ENCODE assay signal across 7 mouse cellular contexts in genomic region chr16:9994951-9995813, GRCm38 (mm10). TPM values are rescaled to one million over a fixed set of nuclear protein-coding genes. Genes with fewer than 3 reads are reported as not detected.
DNase-seq lines count a peak whose midpoint lies in the region; ATAC-seq lines count a peak whose summit lies in the region.

Gene Grin2a (minus strand): TSS chr16:9995560.

- no peak for DNase-seq in liver
- peak; percentile 75 to 85 for DNase-seq in cerebellum, postnatal 14 days
- peak; percentile 59 for DNase-seq in hindbrain, embryonic 10.5 days (ENCODE audit: low spot score)
- peak; percentile 55 for DNase-seq in limb, embryonic 11.5 days (ENCODE audit: low spot score)
- DNase-seq in right cerebral cortex, postnatal 25 days: peak; percentile 79
- no peak for DNase-seq in thymus, adult 18-20 months

- H3K9ac ChIP-seq in liver, embryonic 12.5 days: no peak within 1 kb of the TSS
- no peak within 1 kb of the TSS for H3K9ac ChIP-seq in limb, embryonic 11.5 days (ENCODE audit: low read length)

- WGBS in liver, embryonic 12.5 days (ENCODE audit: insufficient replicate concordance): 4% methylated on average over 66 of the region's 69 CpGs
- WGBS in hindbrain, embryonic 10.5 days: under 1% methylated on average over 69 of the region's 69 CpGs
- WGBS in limb, embryonic 11.5 days: under 1% methylated on average over 69 of the region's 69 CpGs

- H3K4me3 ChIP-seq in liver, embryonic 12.5 days: peak within 1 kb of the TSS; percentile 26
- H3K4me3 ChIP-seq in hindbrain, embryonic 10.5 days: peak within 1 kb of the TSS; percentile 67
- peak within 1 kb of the TSS; percentile 30 for H3K4me3 ChIP-seq in limb, embryonic 11.5 days (ENCODE audit: low read depth, low read length)

- H3K9me3 ChIP-seq in liver, embryonic 12.5 days (replicated peaks): no peaks in the 10 kb centered on the region
- H3K9me3 ChIP-seq in hindbrain, embryonic 10.5 days: no peaks in the 10 kb centered on the region
- H3K9me3 ChIP-seq in limb, embryonic 11.5 days (ENCODE audit: control insufficient read depth, low read length): no peaks in the 10 kb centered on the region

- peaks cover 66% of the 10 kb centered on the region for H3K27me3 ChIP-seq in liver, embryonic 12.5 days (replicated peaks)
- peaks cover 67% of the 10 kb centered on the region for H3K27me3 ChIP-seq in hindbrain, embryonic 10.5 days (ENCODE audit: insufficient read depth, poor library complexity, severe bottlenecking)
- peaks cover 59% of the 10 kb centered on the region for H3K27me3 ChIP-seq in limb, embryonic 11.5 days (ENCODE audit: control insufficient read depth, insufficient read depth, low read length)

- no peak for ATAC-seq in liver, embryonic 12.5 days
- 0 out of 2 replicates have a peak, but pooled peaks have one; percentile 27 for ATAC-seq in limb, embryonic 11.5 days (ENCODE audit: insufficient number of reproducible peaks, low FRiP score, low TSS enrichment, low read depth)

- H3K4me1 ChIP-seq in liver, embryonic 12.5 days: no peaks in the 10 kb centered on the region
- peaks cover 40% of the 10 kb centered on the region for H3K4me1 ChIP-seq in hindbrain, embryonic 10.5 days (replicated peaks)
- H3K4me1 ChIP-seq in limb, embryonic 11.5 days (ENCODE audit: control insufficient read depth, insufficient read depth, low read length): peaks cover 15% of the 10 kb centered on the region

- no peaks in the 10 kb centered on the region for H3K36me3 ChIP-seq in liver, embryonic 12.5 days
- H3K36me3 ChIP-seq in hindbrain, embryonic 10.5 days: no peaks in the 10 kb centered on the region
- no peaks in the 10 kb centered on the region for H3K36me3 ChIP-seq in limb, embryonic 11.5 days (ENCODE audit: control insufficient read depth, insufficient read depth, low read length)

- H3K4me2 ChIP-seq in liver, embryonic 12.5 days: peak within 1 kb of the TSS; percentile 54
- H3K4me2 ChIP-seq in limb, embryonic 11.5 days (ENCODE audit: low read depth, severe bottlenecking): peak within 1 kb of the TSS; percentile 58

- H3K27ac ChIP-seq in liver, embryonic 12.5 days: no peak within 1 kb of the TSS
- H3K27ac ChIP-seq in hindbrain, embryonic 10.5 days: peak within 1 kb of the TSS; percentile 70
- no peak within 1 kb of the TSS for H3K27ac ChIP-seq in limb, embryonic 11.5 days (replicated peaks; ENCODE audit: low read depth, low read length)

RNA-seq across cellular contexts. Expression of gene Grin2a, which starts in this region (rescaled TPM):
- 0.02 and 0.04 TPM in 2 replicates for polyA plus RNA-seq in liver, embryonic 12.5 days (2016; fragmentation: Nextera tagmentation; extraction: Ambion mirVana)
- 1.9 and 3.3 TPM in 2 replicates for polyA plus RNA-seq in hindbrain, embryonic 10.5 days (2016; fragmentation: Nextera tagmentation; extraction: Ambion mirVana)
- polyA plus RNA-seq in limb, embryonic 11.5 days (2014; fragmentation: Nextera tagmentation; extraction: Ambion mirVana): 0.16 TPM in 1 of 2 replicates, not detected in the other

Comparison
In these comparisons a context has a peak if more than half of its experiments do, and no peak if none do; other contexts are left out.
1. Peak in DNase-seq, ATAC-seq, H3K4me3 ChIP-seq and H3K4me2 ChIP-seq in limb, embryonic 11.5 days; RNA of the gene not detected or under 1 TPM.
2. DNase-seq: peak in cerebellum, postnatal 14 days (2 of 2), hindbrain, embryonic 10.5 days (single experiment) and right cerebral cortex, postnatal 25 days (single experiment); none in liver (single experiment) and thymus, adult 18-20 months (0 of 2).
3. Peak in every context shown above with its lines, with median percentiles within 50 percentile points of each other: H3K4me3 ChIP-seq.